Mouse (Mus musculus) C2C12 (cell line): ENCODE results near the gene Tmem56. TPM values are rescaled to one million over a fixed set of nuclear protein-coding genes. Genes with fewer than 3 reads are reported as not detected.

Experiments used
- H3K27me3 ChIP-seq: one replicate; pipeline ENCODE4 v1.6.1; 2011; ENCODE audit not compliant: control insufficient read depth, insufficient read depth, insufficient read length
- H3K36me3 ChIP-seq: one replicate; pipeline ENCODE4 v1.6.1; 2011; ENCODE audit not compliant: control insufficient read depth, insufficient read depth
- H3K4me3 ChIP-seq: one replicate; pipeline ENCODE4 v1.5.1; 2011; ENCODE audit warnings: mild to moderate bottlenecking, control low read depth; ENCODE audit not compliant: poor library complexity, insufficient read depth, severe bottlenecking
- H3K79me2 ChIP-seq: one replicate; pipeline ENCODE4 v1.6.1; 2011; ENCODE audit not compliant: control insufficient read depth, insufficient read depth
- H3K79me3 ChIP-seq: one replicate; pipeline ENCODE4 v1.6.1; 2011; ENCODE audit warnings: low read depth, control low read depth
- H3ac ChIP-seq: one replicate; pipeline ENCODE3; 2011; ENCODE audit warnings: low read depth; ENCODE audit not compliant: control insufficient read depth, insufficient read length
- CEBPB ChIP-seq: IDR thresholded peaks from one replicate; pipeline ENCODE4 v1.6.1; 2011; ENCODE audit warnings: low read depth, mild to moderate bottlenecking, control low read depth, moderate library complexity
- CTCF ChIP-seq: IDR thresholded peaks from one replicate; pipeline ENCODE4 v1.5.1; 2011; ENCODE audit not compliant: control insufficient read depth, insufficient read depth, insufficient read length
- FOSL1 ChIP-seq: IDR thresholded peaks from one replicate; pipeline ENCODE4 v1.8.0; 2011; ENCODE audit warnings: mild to moderate bottlenecking, low read length; ENCODE audit not compliant: poor library complexity, insufficient read depth, severe bottlenecking
- MAX ChIP-seq: IDR thresholded peaks from one replicate; pipeline ENCODE4 v1.6.1; 2011; ENCODE audit warnings: mild to moderate bottlenecking, control low read depth
- MYOD1 ChIP-seq: IDR thresholded peaks from one replicate; pipeline ENCODE4 v1.6.1; 2011; ENCODE audit warnings: low read depth; ENCODE audit not compliant: control insufficient read depth, insufficient read length
- MYOG ChIP-seq: IDR thresholded peaks from one replicate; pipeline ENCODE4 v1.6.1; 2011; ENCODE audit not compliant: control insufficient read depth, insufficient read length; ENCODE audit errors: extremely low read depth
- USF1 ChIP-seq: IDR thresholded peaks from one replicate; pipeline ENCODE4 v1.6.1; 2011; ENCODE audit warnings: low read depth, mild to moderate bottlenecking, control low read depth, moderate library complexity
- polyA plus RNA-seq: library from polyadenylated mRNA; unstranded; fragments of >200 nt; fragmentation: generic; extraction: Trizol; gene quantifications from one replicate; pipeline ENCODE4 v1.2.1, GENCODE M21; 2012; ENCODE audit warnings: missing spikeins

Gene Tmem56
- polyA plus RNA-seq, 1 experiment, result 0.09 TPM

DNA sequence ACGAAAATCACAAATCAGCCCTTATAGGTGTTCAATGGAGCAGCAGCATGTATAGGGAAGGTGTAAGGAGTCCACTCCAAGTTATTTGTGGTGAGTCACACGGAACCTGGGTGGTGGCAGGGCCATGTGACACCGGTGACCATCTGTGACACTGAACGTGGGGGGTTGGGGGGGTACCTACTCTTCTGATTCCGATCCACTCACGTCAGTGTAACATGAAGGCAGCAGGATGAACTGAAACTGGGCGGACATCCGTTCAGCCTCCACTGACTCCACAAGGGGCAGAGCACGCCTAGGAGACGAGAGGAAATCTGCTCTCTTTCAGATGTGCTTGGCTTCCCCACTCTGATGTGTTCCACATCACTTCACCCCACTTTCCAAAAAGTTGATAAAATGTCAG, 123.3 kb downstream of the Tmem56 start:
- H3K79me2 ChIP-seq, result no peaks in the 10 kb centered on the region
- TF ChIP-seq FOSL1 (no peak), MYOG (no peak), MAX (no peak), USF1 (no peak), CTCF (no peak), MYOD1 (no peak), CEBPB (no peak)
- H3ac ChIP-seq, result no peak overlapping the region
- no peaks in the 10 kb centered on the region for H3K27me3 ChIP-seq
- no peaks in the 10 kb centered on the region for H3K79me3 ChIP-seq
- H3K36me3 ChIP-seq, result no peaks in the 10 kb centered on the region
- no peak overlapping the region for H3K4me3 ChIP-seq

DNA sequence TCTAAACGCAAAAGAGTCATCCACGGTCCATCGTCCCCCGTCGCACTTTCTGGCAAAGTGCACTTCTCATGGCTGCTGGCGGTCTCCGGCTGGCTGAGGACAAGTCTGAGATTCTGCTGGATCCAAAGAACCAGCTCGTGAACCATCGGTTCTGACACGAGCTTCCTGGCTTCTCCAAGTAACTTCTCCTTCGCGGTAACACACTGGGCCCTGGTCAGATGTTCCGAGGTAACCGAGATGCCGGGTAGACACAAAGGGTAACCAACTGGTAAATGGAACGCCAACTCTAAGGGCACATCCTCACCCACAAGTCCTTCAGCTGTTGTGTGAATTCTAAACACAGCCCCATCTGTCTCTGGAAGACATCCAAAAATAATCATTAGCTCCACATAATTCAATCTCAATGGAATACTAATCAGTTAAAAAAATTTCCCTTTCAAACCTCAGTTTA, 124.0 kb downstream of the Tmem56 start:
- H3K79me3 ChIP-seq, result no peaks in the 10 kb centered on the region

DNA sequence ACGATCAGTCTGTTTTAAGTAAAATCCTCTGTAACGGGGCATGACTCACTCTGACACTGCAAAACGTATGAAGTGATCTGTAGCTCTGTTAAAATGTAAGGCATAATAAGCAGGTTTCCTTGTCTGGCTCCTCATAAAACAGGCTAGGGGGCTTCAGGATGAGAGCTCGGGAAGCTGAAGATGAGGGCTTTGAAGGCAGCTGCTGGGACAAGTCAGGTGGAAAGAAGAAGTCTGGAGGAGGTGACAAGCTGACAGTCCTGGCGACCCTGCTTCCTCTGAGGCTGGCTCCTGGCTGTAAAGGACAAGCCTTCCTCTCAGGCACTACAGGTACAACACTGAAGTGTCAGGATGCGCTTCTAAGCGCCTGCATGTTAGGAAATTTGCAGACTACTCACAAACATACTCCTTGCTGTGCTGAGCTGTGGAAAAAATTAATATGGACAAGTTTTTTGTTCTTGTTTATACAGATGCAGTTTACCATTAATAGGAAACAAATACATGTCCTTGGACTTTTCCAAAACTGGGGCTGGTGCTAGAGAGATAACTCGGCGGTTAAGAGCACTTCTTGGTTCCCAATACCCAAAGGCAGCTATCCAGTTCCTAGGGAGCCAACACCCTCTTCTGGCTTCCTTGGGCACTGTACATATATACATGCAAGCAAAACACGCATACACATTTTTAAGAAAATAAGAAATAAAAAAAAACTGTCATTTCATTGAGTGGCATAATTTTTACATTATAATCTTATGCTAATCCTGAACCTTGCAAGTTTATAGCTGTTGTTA, 125.2 kb downstream of the Tmem56 start:
- Histone ChIP-seq H3K4me3 (no peak overlapping the region), H3K27me3 (no peaks in the 10 kb centered on the region), H3K79me3 (no peaks in the 10 kb centered on the region), H3K79me2 (no peaks in the 10 kb centered on the region), H3ac (no peak overlapping the region), H3K36me3 (no peaks in the 10 kb centered on the region)
- TF ChIP-seq CEBPB (no peak), USF1 (no peak), MYOD1 (no peak), MAX (no peak), MYOG (no peak), FOSL1 (no peak), CTCF (no peak)

More for the DNA sequence above, 124.0 kb downstream of the Tmem56 start:
- H3K79me2 ChIP-seq, result no peaks in the 10 kb centered on the region
- no peak overlapping the region for H3K4me3 ChIP-seq
- no peak overlapping the region for H3ac ChIP-seq
- H3K27me3 ChIP-seq, result no peaks in the 10 kb centered on the region
- TF ChIP-seq CTCF, result no peak
- no peak for TF ChIP-seq USF1
- no peaks in the 10 kb centered on the region for H3K36me3 ChIP-seq

DNA sequence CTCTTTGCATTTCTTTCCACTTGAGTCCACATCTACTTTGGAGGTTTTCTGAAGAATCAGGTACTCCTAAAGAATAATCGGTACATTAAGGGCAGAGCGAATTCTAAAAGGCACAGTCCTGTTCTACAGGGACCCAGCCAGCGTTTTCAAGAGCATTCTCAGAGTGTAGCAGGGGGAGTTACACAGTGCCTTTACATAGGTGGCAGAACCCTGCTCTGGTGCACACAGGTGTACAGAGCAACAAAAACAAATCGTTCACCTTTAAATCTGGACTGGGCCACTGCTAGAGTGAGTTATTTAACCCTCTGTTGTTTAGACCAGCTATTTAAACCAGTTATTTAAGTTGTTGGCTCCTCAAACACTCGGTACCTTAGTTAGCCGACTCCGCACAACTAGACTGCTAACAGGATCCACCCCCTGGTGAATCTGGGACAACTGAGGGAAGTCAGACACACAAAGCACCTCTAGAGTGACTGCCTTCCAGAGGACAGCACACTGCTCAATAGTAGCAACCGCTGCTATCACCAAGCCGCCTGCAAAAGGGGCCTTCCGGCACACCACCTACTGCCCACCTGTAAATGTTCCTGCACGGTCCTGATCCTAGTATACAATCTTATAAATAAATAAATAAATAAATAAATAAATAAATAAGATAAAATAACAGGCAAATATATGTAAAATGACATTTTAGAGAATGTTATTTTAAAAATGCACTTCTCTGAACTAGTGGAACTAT, 126.3 kb downstream of the Tmem56 start:
- Histone ChIP-seq H3ac (no peak overlapping the region), H3K4me3 (no peak overlapping the region), H3K36me3 (no peaks in the 10 kb centered on the region), H3K79me3 (no peaks in the 10 kb centered on the region), H3K79me2 (no peaks in the 10 kb centered on the region), H3K27me3 (no peaks in the 10 kb centered on the region)
- TF ChIP-seq USF1, result no peak
- no peak for TF ChIP-seq MYOG
- TF ChIP-seq MAX, result no peak
- TF ChIP-seq MYOD1, result no peak
- no peak for TF ChIP-seq FOSL1
- no peak for TF ChIP-seq CEBPB
- TF ChIP-seq CTCF, result no peak

DNA sequence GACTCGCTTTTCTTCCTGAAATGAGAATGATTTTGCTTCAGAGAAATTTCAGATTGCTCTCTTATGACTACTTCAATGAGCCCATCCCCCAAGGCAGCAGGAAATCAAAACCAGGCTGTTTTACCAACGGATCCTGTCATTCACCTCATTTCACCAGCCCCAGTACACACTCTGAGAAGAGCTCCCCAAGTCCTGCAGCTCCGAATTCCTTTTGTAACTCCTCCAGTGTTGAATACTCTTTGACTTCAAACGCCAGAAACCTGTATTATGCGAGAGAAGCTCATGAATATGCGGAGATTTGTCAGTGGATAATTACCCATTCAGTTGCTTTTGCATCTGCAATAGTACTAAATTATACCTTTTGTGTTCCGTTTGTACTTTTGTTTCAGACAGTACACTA, 126.9 kb downstream of the Tmem56 start:
- H3K4me3 ChIP-seq, result no peak overlapping the region
- no peak for TF ChIP-seq FOSL1
- no peak for TF ChIP-seq MYOG
- no peak for TF ChIP-seq USF1
- TF ChIP-seq CTCF, result no peak
- no peak for TF ChIP-seq MYOD1
- no peak for TF ChIP-seq CEBPB
- no peaks in the 10 kb centered on the region for H3K79me2 ChIP-seq
- H3K27me3 ChIP-seq, result no peaks in the 10 kb centered on the region
- no peak overlapping the region for H3ac ChIP-seq
- H3K79me3 ChIP-seq, result no peaks in the 10 kb centered on the region
- H3K36me3 ChIP-seq, result no peaks in the 10 kb centered on the region

Other genes with a start within 250 kb of the Tmem56 start
- gene Rwdd3, start 111.4 kb downstream of the Tmem56 start, polyA plus RNA-seq, result 1.2 TPM
- 12.3 TPM for gene Alg14, start 8.7 kb upstream of the Tmem56 start, polyA plus RNA-seq
- gene Cnn3, start 143.4 kb upstream of the Tmem56 start, polyA plus RNA-seq, result 362 TPM
- 0.20 TPM for gene Slc44a3, start 249.3 kb upstream of the Tmem56 start, polyA plus RNA-seq